16 mouse cellular contexts compared by ENCODE assay signal in the genomic region with DNA sequence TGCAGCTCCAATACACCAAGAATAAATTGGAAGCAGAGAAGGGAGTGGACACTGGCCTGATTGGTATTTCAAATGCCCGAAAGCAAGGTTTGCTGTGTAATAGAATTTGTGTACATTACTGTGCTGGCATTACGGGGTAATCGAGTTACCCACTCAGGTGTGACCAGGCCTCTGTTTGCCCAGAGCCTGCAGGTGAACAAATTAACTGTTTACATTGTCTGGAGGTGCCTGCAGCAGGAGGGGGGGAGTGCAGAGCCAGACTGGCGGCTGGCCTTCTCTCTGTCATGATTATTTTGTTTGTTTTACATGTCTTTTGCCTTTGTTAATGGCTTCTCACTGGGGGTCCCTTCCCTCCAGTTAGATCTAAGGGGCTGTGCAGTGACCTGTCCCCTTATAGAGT. TPM values are rescaled to one million over a fixed set of nuclear protein-coding genes. Genes with fewer than 3 reads are reported as not detected.
A peak's percentile ranks its signal among the peaks of the same experiment; 100 is the strongest.
DNase-seq lines count a peak whose midpoint lies in the region; ATAC-seq and TF ChIP-seq lines count a peak whose summit lies in the region.
"Had no signal": no experiment of that assay in that cellular context is flagged by ENCODE, and none has a peak within 500 bp of the region (broad histone marks: within the 10 kb centered on the region; RNA-seq: fewer than 3 reads in every experiment).

No protein-coding gene starts in this region.

- no peaks in the 10 kb centered on the region for H3K36me3 ChIP-seq in hindbrain, embryonic 11.5 days (ENCODE audit: control insufficient read depth, insufficient read depth, low read length)
- H3K36me3 ChIP-seq in kidney, adult 2 months (ENCODE audit: control insufficient read depth, insufficient read depth, low read length), result no peaks in the 10 kb centered on the region
- no peaks in the 10 kb centered on the region for H3K36me3 ChIP-seq in neural tube, embryonic 13.5 days
- H3K36me3 ChIP-seq in liver, postnatal 0 days (replicated peaks; ENCODE audit: insufficient read depth, low read length), result no peaks in the 10 kb centered on the region
- no peaks in the 10 kb centered on the region for H3K36me3 ChIP-seq in liver, embryonic 11.5 days (ENCODE audit: control insufficient read depth, insufficient read depth, low read length)
- H3K36me3 ChIP-seq: limb, embryonic 10.5 days had no signal

- WGBS in hindbrain, embryonic 11.5 days, result 28% methylated on average over 4 of the region's 4 CpGs
- 47% methylated on average over 4 of the region's 4 CpGs for WGBS in kidney, adult 2 months
- WGBS in neural tube, embryonic 13.5 days, result 28% methylated on average over 4 of the region's 4 CpGs
- WGBS in liver, postnatal 0 days (ENCODE audit: insufficient replicate concordance), result 57% methylated on average over 4 of the region's 4 CpGs
- 53% methylated on average over 4 of the region's 4 CpGs for whole genome bisulfite sequencing in liver, embryonic 11.5 days

- no peak for TF ChIP-seq EP300 in liver, postnatal 0 days (IDR thresholded peaks at IDR 0.05; ENCODE audit: low read depth)

- no peaks in the 10 kb centered on the region for H3K9me3 ChIP-seq in hindbrain, embryonic 11.5 days (ENCODE audit: control insufficient read depth, low read length)
- H3K9me3 ChIP-seq in neural tube, embryonic 13.5 days, result no peaks in the 10 kb centered on the region
- no peaks in the 10 kb centered on the region for H3K9me3 ChIP-seq in liver, postnatal 0 days (ENCODE audit: low read length)
- no peaks in the 10 kb centered on the region for H3K9me3 ChIP-seq in liver, embryonic 11.5 days (ENCODE audit: control insufficient read depth, low read length)
- H3K9me3 ChIP-seq: limb, embryonic 10.5 days; megakaryocyte, embryonic 14.5 days had no signal

- H3K27me3 ChIP-seq in hindbrain, embryonic 11.5 days (ENCODE audit: control insufficient read depth, insufficient read depth, low read length), result no peaks in the 10 kb centered on the region
- H3K27me3 ChIP-seq in kidney, adult 2 months (replicated peaks; ENCODE audit: control insufficient read depth, insufficient read depth, low read length), result no peaks in the 10 kb centered on the region
- H3K27me3 ChIP-seq in neural tube, embryonic 13.5 days, result no peaks in the 10 kb centered on the region
- H3K27me3 ChIP-seq in liver, postnatal 0 days (ENCODE audit: insufficient read depth, low read length), result peaks cover 4% of the 10 kb centered on the region
- H3K27me3 ChIP-seq in liver, embryonic 11.5 days (replicated peaks; ENCODE audit: control insufficient read depth, insufficient read depth, low read length), result peaks cover 5% of the 10 kb centered on the region

- no peak for ATAC-seq in hindbrain, embryonic 11.5 days (ENCODE audit: low FRiP score)
- no peak for ATAC-seq in neural tube, embryonic 13.5 days (ENCODE audit: low read depth)
- no peak for ATAC-seq in liver, postnatal 0 days
- ATAC-seq in liver, embryonic 11.5 days (replicated peaks; ENCODE audit: low FRiP score), result no peak

- H3K9ac ChIP-seq in hindbrain, embryonic 11.5 days (ENCODE audit: low read depth, low read length), result no peak overlapping the region
- H3K9ac ChIP-seq in neural tube, embryonic 13.5 days, result peak overlapping the region; percentile 31; the same call in 1 of the 2 replicates
- H3K9ac ChIP-seq in liver, postnatal 0 days (replicated peaks), result no peak overlapping the region
- H3K9ac ChIP-seq in liver, embryonic 11.5 days (ENCODE audit: low read depth, low read length), result no peak overlapping the region
- H3K9ac ChIP-seq: liver, embryonic 14.5 days had no signal

- no peak for TF ChIP-seq CTCF in kidney, adult 2 months (conservative IDR thresholded peaks at IDR 0.05; ENCODE audit: insufficient read depth, insufficient read length, low read depth, low read length)
- no peak for TF ChIP-seq CTCF in liver, postnatal 0 days (IDR thresholded peaks at IDR 0.05; ENCODE audit: low read depth)

- H3K4me2 ChIP-seq in hindbrain, embryonic 11.5 days (replicated peaks; ENCODE audit: low read depth, low read length), result no peak overlapping the region
- H3K4me2 ChIP-seq in neural tube, embryonic 13.5 days, result no peak overlapping the region
- no peak overlapping the region for H3K4me2 ChIP-seq in liver, postnatal 0 days (ENCODE audit: low read depth, low read length)
- no peak overlapping the region for H3K4me2 ChIP-seq in liver, embryonic 11.5 days

- 0 out of 2 replicates have a peak overlapping the region, but pooled peaks have one; percentile 17 for H3K27ac ChIP-seq in hindbrain, embryonic 11.5 days (ENCODE audit: low read depth, low read length)
- H3K27ac ChIP-seq in kidney, adult 2 months (ENCODE audit: insufficient read depth, low read depth, low read length), result peak overlapping the region; percentile 49; the same call in 1 of the 2 replicates
- peak overlapping the region; percentile 78 for H3K27ac ChIP-seq in neural tube, embryonic 13.5 days (replicated peaks)
- no peak overlapping the region for H3K27ac ChIP-seq in liver, postnatal 0 days (ENCODE audit: low read depth)
- no peak overlapping the region for H3K27ac ChIP-seq in liver, embryonic 11.5 days (ENCODE audit: low read depth, low read length)
- H3K27ac ChIP-seq: limb, embryonic 10.5 days; liver, embryonic 14.5 days had no signal

- peaks cover 4% of the 10 kb centered on the region for H3K4me1 ChIP-seq in hindbrain, embryonic 11.5 days (replicated peaks; ENCODE audit: control insufficient read depth, insufficient read depth, low read length)
- H3K4me1 ChIP-seq in kidney, adult 2 months (ENCODE audit: control insufficient read depth, insufficient read depth, low read length), result no peaks in the 10 kb centered on the region
- H3K4me1 ChIP-seq in neural tube, embryonic 13.5 days (replicated peaks), result peaks cover 84% of the 10 kb centered on the region
- H3K4me1 ChIP-seq in liver, postnatal 0 days (ENCODE audit: insufficient read depth), result no peaks in the 10 kb centered on the region
- H3K4me1 ChIP-seq in liver, embryonic 11.5 days (replicated peaks; ENCODE audit: control insufficient read depth, insufficient read depth, low read length), result no peaks in the 10 kb centered on the region
- H3K4me1 ChIP-seq: megakaryocyte, embryonic 14.5 days had no signal

- peak; percentile 26 for DNase-seq in kidney, adult 18-20 months
- DNase-seq in kidney, adult 9 months, result no peak
- DNase-seq in hindbrain, embryonic 11.5 days (ENCODE audit: low spot score), result no peak
- DNase-seq in kidney, adult 2 months, result peak; percentile 41
- no peak for DNase-seq in liver, postnatal 0 days
- DNase-seq in adrenal gland, postnatal 25 days, result no peak
- no peak for DNase-seq in liver, embryonic 11.5 days (ENCODE audit: low spot score)
- DNase-seq: adrenal gland, postnatal 10 days; B cell, adult 2 months; cerebellum, postnatal 10 days; layer of hippocampus, postnatal 36 days; spleen, adult 18-20 months had no signal

- no peak overlapping the region for H3K4me3 ChIP-seq in hindbrain, embryonic 11.5 days (ENCODE audit: low read depth, low read length)
- no peak overlapping the region for H3K4me3 ChIP-seq in kidney, adult 2 months (ENCODE audit: insufficient read depth, low read depth, low read length)
- no peak overlapping the region for H3K4me3 ChIP-seq in neural tube, embryonic 13.5 days
- H3K4me3 ChIP-seq in liver, postnatal 0 days (ENCODE audit: low read depth, low read length), result no peak overlapping the region
- no peak overlapping the region for H3K4me3 ChIP-seq in liver, embryonic 11.5 days (ENCODE audit: low read depth, low read length)
- H3K4me3 ChIP-seq: limb, embryonic 10.5 days; megakaryocyte, embryonic 14.5 days had no signal

- no peak for TF ChIP-seq POLR2A in kidney, adult 2 months (IDR thresholded peaks at IDR 0.05; ENCODE audit: low read depth, low read length)

RNA-seq across cellular contexts. Expression of a gene that starts 44.7 kb away (rescaled TPM):
- 13.8 and 14.4 TPM in 2 replicates for polyA plus RNA-seq in hindbrain, embryonic 11.5 days (2014; fragmentation: Nextera tagmentation; extraction: Ambion mirVana)
- 13.2 and 13.7 TPM in 2 replicates for polyA plus RNA-seq in kidney, adult 2 months (2012; rRNA removed)
- 78.0 and 84.2 TPM in 2 replicates for polyA plus RNA-seq in neural tube, embryonic 13.5 days (2015; fragmentation: Nextera tagmentation; extraction: Ambion mirVana)
- polyA plus RNA-seq in liver, postnatal 0 days (2015; fragmentation: Nextera tagmentation; extraction: Ambion mirVana), result 7.0 and 7.5 TPM in 2 replicates
- total RNA-seq in adrenal gland, postnatal 25 days (2021), result 32.1 and 34.6 TPM in 2 replicates
- polyA plus RNA-seq in liver, embryonic 11.5 days (2014; fragmentation: Nextera tagmentation; extraction: Ambion mirVana), result 10.5 and 12.0 TPM in 2 replicates

RNA-seq across cellular contexts. Expression of a gene that starts 56.3 kb away (rescaled TPM):
- 147 and 158 TPM in 2 replicates for polyA plus RNA-seq in hindbrain, embryonic 11.5 days (2014; fragmentation: Nextera tagmentation; extraction: Ambion mirVana)
- polyA plus RNA-seq in kidney, adult 2 months (2012; rRNA removed), result 17.9 and 18.7 TPM in 2 replicates
- polyA plus RNA-seq in neural tube, embryonic 13.5 days (2015; fragmentation: Nextera tagmentation; extraction: Ambion mirVana), result 91.6 and 95.1 TPM in 2 replicates
- 20.7 and 24.9 TPM in 2 replicates for polyA plus RNA-seq in liver, postnatal 0 days (2015; fragmentation: Nextera tagmentation; extraction: Ambion mirVana)
- total RNA-seq in adrenal gland, postnatal 25 days (2021), result 78.9 and 98.0 TPM in 2 replicates
- polyA plus RNA-seq in liver, embryonic 11.5 days (2014; fragmentation: Nextera tagmentation; extraction: Ambion mirVana), result 76.7 and 82.0 TPM in 2 replicates

Comparison
In these comparisons a context has a peak if more than half of its experiments do, and no peak if none do; other contexts are left out.
1. DNase-seq: peak in kidney, adult 18-20 months (single experiment) and kidney, adult 2 months (single experiment); none in kidney, adult 9 months (single experiment), hindbrain, embryonic 11.5 days (single experiment), liver, postnatal 0 days (single experiment), adrenal gland, postnatal 25 days (single experiment) and liver, embryonic 11.5 days (single experiment).
2. H3K27ac ChIP-seq: peak in hindbrain, embryonic 11.5 days (single experiment), kidney, adult 2 months (single experiment) and neural tube, embryonic 13.5 days (single experiment); none in liver, postnatal 0 days (single experiment) and liver, embryonic 11.5 days (single experiment).